Mouse (Mus musculus): ENCODE results near the gene Fezf1.

Fezf1 gene

GRCm38 (mm10) chr6:23248313-23249052 is at the start of gene Fezf1:
Gene Fezf1, minus strand, starts transcription at chr6:23248362.
- no peak for DNase-seq

GRCm38 (mm10) chr6:23294685-23295084 is 46.5 kb upstream of the Fezf1 start:
- DNase-seq: no peak

- DNase-seq: no peak
These were observed 40.6 kb upstream of the Fezf1 start for GRCm38 (mm10) chr6:23288752-23289151.

GRCm38 (mm10) chr6:23281514-23281820 is 33.3 kb upstream of the Fezf1 start:
- DNase-seq: no peak

GRCm38 (mm10) chr6:23280811-23281513 is 32.8 kb upstream of the Fezf1 start:
- DNase-seq: no peak

- no peak for DNase-seq
These were observed 25.3 kb upstream of the Fezf1 start for GRCm38 (mm10) chr6:23273483-23273882.

GRCm38 (mm10) chr6:23272979-23273378 is 24.8 kb upstream of the Fezf1 start:
- DNase-seq: no peak

- DNase-seq: no peak
These were observed 24.4 kb upstream of the Fezf1 start for GRCm38 (mm10) chr6:23272542-23272941.

- DNase-seq: no peak
These were observed 12.5 kb upstream of the Fezf1 start for GRCm38 (mm10) chr6:23260738-23261050.

- DNase-seq: no peak
These were observed 12.0 kb upstream of the Fezf1 start for GRCm38 (mm10) chr6:23260016-23260737.

GRCm38 (mm10) chr6:23257981-23258380 is 9.8 kb upstream of the Fezf1 start:
- DNase-seq: no peak

GRCm38 (mm10) chr6:23255161-23255560 is 7.0 kb upstream of the Fezf1 start:
- no peak for DNase-seq

GRCm38 (mm10) chr6:23254644-23255043 is 6.5 kb upstream of the Fezf1 start:
- DNase-seq: no peak

- DNase-seq: no peak
These were observed 5.5 kb upstream of the Fezf1 start for GRCm38 (mm10) chr6:23253353-23254311.

- no peak for DNase-seq
These were observed 4.3 kb upstream of the Fezf1 start for GRCm38 (mm10) chr6:23252196-23253135.

- no peak for DNase-seq
These were observed 3.3 kb upstream of the Fezf1 start for GRCm38 (mm10) chr6:23251431-23251830.

GRCm38 (mm10) chr6:23250288-23250955 is 2.3 kb upstream of the Fezf1 start:
- DNase-seq: no peak

GRCm38 (mm10) chr6:23249616-23250287 is 1.6 kb upstream of the Fezf1 start:
- no peak for DNase-seq

GRCm38 (mm10) chr6:23249053-23249401 is 865 bp upstream of the Fezf1 start:
- DNase-seq: no peak

- no peak for DNase-seq
These were observed 450 bp downstream of the Fezf1 start for GRCm38 (mm10) chr6:23247512-23248312.

Data from thymus, postnatal 25 days (tissue).